Mouse (Mus musculus) MEL (cell line): ENCODE data around the gene Otof. TPM values are rescaled to one million over a fixed set of nuclear protein-coding genes. Genes with fewer than 3 reads are reported as not detected.

Experiments used
- DNase-seq: peaks from one replicate; pipeline ENCODE4 v3.0.0; 2011; ENCODE audit warnings: low read depth, low spot score
- H3K27ac ChIP-seq: 2 replicates; pipeline ENCODE4 v1.5.1; 2012; ENCODE audit warnings: low read depth, mild to moderate bottlenecking, control low read depth, low read length, moderate library complexity; ENCODE audit not compliant: control insufficient read depth
- H3K27me3 ChIP-seq, 2 experiments: fragments of 150-350 bp in 1 of 2; sonication (generic) in 1 of 2; 2 replicates each; pipeline ENCODE4 v1.6.1; 2012; ENCODE audit warnings: low read length in 2 of 2, mild to moderate bottlenecking in 2 of 2, improper control_type of control experiment in 1 of 2, moderate library complexity in 1 of 2; ENCODE audit not compliant: insufficient read depth in 2 of 2, control insufficient read depth in 1 of 2
- H3K36me3 ChIP-seq, 2 experiments: 2 replicates each; pipeline ENCODE4 v1.6.1; 2012 to 2014; ENCODE audit warnings: low read length in 2 of 2, improper control_type of control experiment in 1 of 2, inconsistent platforms in 1 of 2, mild to moderate bottlenecking in 1 of 2; ENCODE audit not compliant: insufficient read depth in 2 of 2, control insufficient read depth in 1 of 2
- H3K4me1 ChIP-seq, 2 experiments: fragments of 150-350 bp in 1 of 2; sonication (generic) in 1 of 2; 2 replicates each; pipeline ENCODE4 v1.6.1; 2012; ENCODE audit warnings: low read length in 2 of 2, improper control_type of control experiment in 1 of 2, mild to moderate bottlenecking in 1 of 2; ENCODE audit not compliant: insufficient read depth in 2 of 2, control insufficient read depth in 1 of 2
- H3K4me3 ChIP-seq, 2 experiments: fragments of 150-350 bp in 1 of 2; sonication (generic) in 1 of 2; 2 replicates each; pipeline ENCODE4 v1.5.1; 2012; ENCODE audit warnings: low read depth in 2 of 2, low read length in 2 of 2, mild to moderate bottlenecking in 2 of 2, moderate library complexity in 2 of 2, control low read depth in 1 of 2, improper control_type of control experiment in 1 of 2; ENCODE audit not compliant: control insufficient read depth in 1 of 2, insufficient read depth in 1 of 2
- H3K79me2 ChIP-seq: 2 replicates; pipeline ENCODE4 v1.6.1; 2012; ENCODE audit warnings: mild to moderate bottlenecking, low read length, moderate library complexity; ENCODE audit not compliant: control insufficient read depth, poor library complexity, insufficient read depth
- H3K9ac ChIP-seq: 2 replicates; pipeline ENCODE4 v1.6.1; 2012; ENCODE audit warnings: low read depth, mild to moderate bottlenecking, control low read depth, low read length, moderate library complexity; ENCODE audit not compliant: control insufficient read depth, poor library complexity, severe bottlenecking
- H3K9me3 ChIP-seq: fragments of 150-350 bp; sonication (generic); replicated peaks from 2 replicates; pipeline ENCODE4 v1.6.1; 2012; ENCODE audit warnings: mild to moderate bottlenecking, low read length, improper control_type of control experiment, moderate library complexity; ENCODE audit not compliant: insufficient read depth
- CHD1 ChIP-seq: IDR thresholded peaks from 2 replicates; pipeline ENCODE4 v1.6.1; 2012; ENCODE audit warnings: low read depth, mild to moderate bottlenecking, inconsistent platforms, low read length, improper control_type of control experiment
- CTCF ChIP-seq, 3 experiments: IDR thresholded peaks in 2 of 3; conservative IDR thresholded peaks in 1 of 3; 2 replicates each; pipeline ENCODE4 v1.5.1; 2011 to 2012; ENCODE audit warnings: low read length in 3 of 3, low read depth in 2 of 3, mild to moderate bottlenecking in 2 of 3, improper control_type of control experiment in 1 of 3, inconsistent platforms in 1 of 3, mixed read lengths in 1 of 3, moderate library complexity in 1 of 3; ENCODE audit not compliant: control insufficient read depth in 1 of 3, insufficient read depth in 1 of 3, poor library complexity in 1 of 3, severe bottlenecking in 1 of 3
- E2F4 ChIP-seq: IDR thresholded peaks from 2 replicates; pipeline ENCODE4 v1.6.1; 2011; ENCODE audit warnings: low read depth, low read length, improper control_type of control experiment, borderline replicate concordance
- ELF1 ChIP-seq: IDR thresholded peaks from 2 replicates; pipeline ENCODE4 v1.6.1; 2014; ENCODE audit warnings: low read depth, mild to moderate bottlenecking, inconsistent platforms, low read length, improper control_type of control experiment, moderate library complexity
- EP300 ChIP-seq, 2 experiments: IDR thresholded peaks; 2 replicates each; pipeline ENCODE4 v1.6.1; 2011; ENCODE audit warnings: improper control_type of control experiment in 2 of 2, low read length in 2 of 2, low read depth in 1 of 2, mild to moderate bottlenecking in 1 of 2
- GATA1 ChIP-seq: IDR thresholded peaks from 2 replicates; pipeline ENCODE4 v1.6.1; 2011; ENCODE audit warnings: low read depth, low read length, improper control_type of control experiment
- JUND ChIP-seq: IDR thresholded peaks from 2 replicates; pipeline ENCODE4 v1.6.1; 2011; ENCODE audit warnings: low read depth, mild to moderate bottlenecking, improper control_type of control experiment, low read length
- KAT2A ChIP-seq: conservative IDR thresholded peaks from 2 replicates; pipeline ENCODE4 v1.6.1; 2012; ENCODE audit warnings: low read depth, low read length, improper control_type of control experiment, inconsistent platforms
- MAFK ChIP-seq: IDR thresholded peaks from 2 replicates; pipeline ENCODE4 v1.6.1; 2011; ENCODE audit warnings: low read depth, mild to moderate bottlenecking, low read length, improper control_type of control experiment, borderline replicate concordance
- MAX ChIP-seq: IDR thresholded peaks from 2 replicates; pipeline ENCODE4 v1.6.1; 2011; ENCODE audit warnings: low read length, improper control_type of control experiment
- MEF2A ChIP-seq: IDR thresholded peaks from 2 replicates; pipeline ENCODE4 v1.6.1; 2014; ENCODE audit warnings: low read depth, mild to moderate bottlenecking, inconsistent platforms, low read length, improper control_type of control experiment; ENCODE audit not compliant: poor library complexity, insufficient replicate concordance, severe bottlenecking; ENCODE audit errors: extremely low read depth
- NELFE ChIP-seq: IDR thresholded peaks from 2 replicates; pipeline ENCODE4 v1.6.1; 2011; ENCODE audit warnings: low read depth, low read length, improper control_type of control experiment
- POLR2A ChIP-seq, 2 experiments: IDR thresholded peaks; 2 replicates each; pipeline ENCODE4 v1.6.1; 2011 to 2012; ENCODE audit warnings: low read length in 2 of 2, mild to moderate bottlenecking in 2 of 2, control low read depth in 1 of 2, improper control_type of control experiment in 1 of 2, low read depth in 1 of 2, moderate library complexity in 1 of 2; ENCODE audit not compliant: control insufficient read depth in 1 of 2, insufficient read depth in 1 of 2, poor library complexity in 1 of 2
- POLR2AphosphoS2 ChIP-seq: IDR thresholded peaks from 2 replicates; pipeline ENCODE4 v1.6.1; 2011; ENCODE audit warnings: low read length, improper control_type of control experiment
- RAD21 ChIP-seq: IDR thresholded peaks from 2 replicates; pipeline ENCODE4 v1.6.1; 2011; ENCODE audit warnings: mild to moderate bottlenecking, low read depth, low read length, improper control_type of control experiment
- RCOR1 ChIP-seq: IDR thresholded peaks from 2 replicates; pipeline ENCODE4 v1.6.1; 2012; ENCODE audit warnings: low read depth, mild to moderate bottlenecking, inconsistent platforms, low read length, improper control_type of control experiment
- TAL1 ChIP-seq: IDR thresholded peaks from 2 replicates; pipeline ENCODE4 v1.6.1; 2012; ENCODE audit warnings: mild to moderate bottlenecking, inconsistent platforms, low read length, moderate library complexity, mixed read lengths
- TBP ChIP-seq: IDR thresholded peaks from 2 replicates; pipeline ENCODE4 v1.8.0; 2011; ENCODE audit warnings: low read depth, low read length, improper control_type of control experiment
- UBTF ChIP-seq: IDR thresholded peaks from 2 replicates; pipeline ENCODE4 v1.6.1; 2012; ENCODE audit warnings: low read depth, mild to moderate bottlenecking, inconsistent platforms, low read length, improper control_type of control experiment, moderate library complexity, borderline replicate concordance; ENCODE audit not compliant: insufficient read depth
- ZC3H11A ChIP-seq: IDR thresholded peaks from 2 replicates; pipeline ENCODE4 v1.6.1; 2012; ENCODE audit warnings: low read depth, mild to moderate bottlenecking, inconsistent platforms, low read length, improper control_type of control experiment
- ZMIZ1 ChIP-seq: IDR thresholded peaks from 2 replicates; pipeline ENCODE4 v1.6.1; 2012; ENCODE audit warnings: low read depth, mild to moderate bottlenecking, inconsistent platforms, low read length, improper control_type of control experiment, moderate library complexity
- polyA plus RNA-seq, 2 experiments: library from polyadenylated mRNA; stranded (reverse) in 1 of 2; unstranded in 1 of 2; fragments of >175 nt in 1 of 2; fragments of >200 nt in 1 of 2; gene quantifications; 2 replicates each; pipeline versions ENCODE4 v1.2.1 to v1.2.4; 2012; ENCODE audit warnings: low replicate concordance in 2 of 2, low read depth in 1 of 2; ENCODE audit not compliant: insufficient read length in 2 of 2, insufficient read depth in 1 of 2, missing spikeins in 1 of 2
- total RNA-seq: library from RNA; depleted of rRNA; stranded (reverse); fragments of 300-350 nt; gene quantifications from 2 replicates; pipeline ENCODE4 v1.2.3, GENCODE M21; 2012

Gene Otof
- total and polyA plus RNA-seq, 3 experiments, result 0.01 TPM; not detected in 2

DNA sequence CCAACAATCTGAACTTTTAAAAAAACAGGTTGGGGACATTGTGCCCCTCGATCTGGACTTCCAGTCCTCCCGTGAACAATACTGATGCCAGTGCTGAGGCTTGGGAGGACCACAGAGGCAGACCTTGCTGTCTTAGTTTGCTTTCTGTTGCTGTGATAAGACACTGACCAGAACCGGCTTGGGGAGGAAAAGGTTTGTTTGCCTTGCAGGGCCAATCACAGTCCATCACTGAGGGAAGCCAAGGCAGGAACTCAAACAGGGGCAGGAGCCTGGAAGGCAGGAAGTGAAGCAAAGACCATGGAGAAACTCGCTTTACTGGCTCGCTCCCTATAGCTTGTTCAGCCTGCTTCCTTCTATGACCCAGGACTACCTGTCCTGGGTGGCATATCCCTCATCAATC is 10.4 kb upstream of the Otof start:
- H3K9me3 ChIP-seq, result no peaks in the 10 kb centered on the region
- no peak overlapping the region for H3K9ac ChIP-seq
- H3K79me2 ChIP-seq, result no peaks in the 10 kb centered on the region
- H3K4me1 ChIP-seq, result no peaks in the 10 kb centered on the region
- DNase-seq, result no peak
- no peak overlapping the region for H3K4me3 ChIP-seq
- no peaks in the 10 kb centered on the region for H3K36me3 ChIP-seq
- no peak for TF ChIP-seq GATA1
- no peak for TF ChIP-seq ZMIZ1
- TF ChIP-seq MEF2A, result no peak
- TF ChIP-seq MAX, result no peak
- no peak for TF ChIP-seq UBTF
- no peak for TF ChIP-seq RAD21
- no peak for TF ChIP-seq KAT2A
- no peak for TF ChIP-seq JUND
- TF ChIP-seq TBP, result no peak
- TF ChIP-seq ZC3H11A, result no peak
- no peak for TF ChIP-seq RCOR1
- TF ChIP-seq EP300 (IDR thresholded peaks at IDR 0.05; ENCODE audit: low read depth in 1 of 2, low read length in 2 of 2), result no peak
- peaks cover 0 to 3% of the 10 kb centered on the region in 2 experiments; a peak in 2 of 4 replicates for H3K27me3 ChIP-seq
- H3K27ac ChIP-seq, result no peak overlapping the region

- Histone ChIP-seq H3K9me3 (no peaks in the 10 kb centered on the region), H3K27ac (no peak overlapping the region)
- TF ChIP-seq MAFK (no peak), E2F4 (no peak), ELF1 (no peak), POLR2A (IDR thresholded peaks at IDR 0.05; ENCODE audit: control insufficient read depth in 1 of 2, insufficient read depth in 1 of 2, low read depth in 1 of 2, low read length in 2 of 2, poor library complexity in 1 of 2) (no peak), RCOR1 (no peak), CHD1 (no peak), NELFE (no peak), JUND (no peak), POLR2AphosphoS2 (no peak), TAL1 (no peak), TBP (no peak), GATA1 (no peak), CTCF (IDR thresholded peaks at IDR 0.05 in 2 of 3, conservative IDR thresholded peaks at IDR 0.05 in 1 of 3; ENCODE audit: control insufficient read depth in 1 of 3, insufficient read depth in 1 of 3, low read depth in 2 of 3, low read length in 3 of 3, poor library complexity in 1 of 3, severe bottlenecking in 1 of 3) (no peak)
- TF ChIP-seq, all 39 proteins: peak for 0
- H3K36me3 ChIP-seq, result no peaks in the 10 kb centered on the region
- peaks cover 0 to 5% of the 10 kb centered on the region in 2 experiments; a peak in 3 of 4 replicates for H3K27me3 ChIP-seq
- no peaks in the 10 kb centered on the region for H3K4me1 ChIP-seq
- no peak overlapping the region for H3K4me3 ChIP-seq
- DNase-seq, result peak; percentile 40
- no peak overlapping the region for H3K9ac ChIP-seq
- H3K79me2 ChIP-seq, result no peaks in the 10 kb centered on the region
These were observed 8.7 kb upstream of the Otof start for GRCm38 (mm10) chr5:30470454-30470853.
